Mouse (Mus musculus): Measurements from ENCODE around the gene Dicer1. TPM values are rescaled to one million over a fixed set of nuclear protein-coding genes. Genes with fewer than 3 reads are reported as not detected.
A peak's percentile ranks its signal among the peaks of the same experiment; 100 is the strongest.

Dicer1 gene
- total RNA-seq, 2 experiments from 2014 or later = 22.3 to 35.2 TPM

DNA sequence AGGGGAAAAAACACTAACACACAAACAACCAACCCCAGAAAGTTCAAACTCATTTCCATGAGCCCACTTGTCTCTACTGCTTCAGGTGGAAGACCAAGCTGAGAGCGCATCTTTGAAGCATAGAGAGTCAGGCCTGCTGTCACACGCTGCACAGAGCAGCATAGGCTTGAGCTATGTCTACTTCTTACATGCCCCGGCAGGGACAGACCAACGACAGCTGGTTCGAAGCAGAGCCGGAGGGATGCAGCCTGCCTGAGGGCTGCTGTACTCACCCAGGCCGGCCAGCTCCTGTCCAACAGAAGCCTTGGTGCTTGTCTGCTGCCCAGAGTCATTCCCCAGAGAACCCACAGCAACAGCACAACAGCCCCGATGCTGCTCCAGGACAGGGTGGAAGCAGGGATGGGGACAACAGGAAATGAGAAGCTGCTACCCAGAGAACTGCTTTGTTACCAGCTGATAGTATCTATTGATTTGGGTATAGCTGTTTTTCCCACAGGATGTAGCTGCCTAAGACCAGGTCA is 67.3 kb downstream of the Dicer1 start:
- no peak for ATAC-seq (replicated peaks; ENCODE audit: low FRiP score, low TSS enrichment, poor library complexity, severe bottlenecking)

DNA sequence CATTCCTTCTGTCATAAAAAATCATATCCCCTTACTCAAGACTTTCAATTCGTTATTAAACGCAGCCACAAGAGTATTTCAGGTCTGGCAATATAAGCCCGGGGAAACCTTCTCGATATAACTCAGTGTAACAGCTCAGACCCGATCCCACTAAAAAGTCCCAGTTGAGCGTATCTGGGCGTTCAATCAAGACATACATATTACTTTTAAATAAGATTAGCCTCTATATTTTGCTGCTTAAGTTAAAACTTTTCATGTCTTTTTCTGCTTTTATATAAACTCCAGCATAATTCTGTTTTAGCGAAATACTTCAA is 72.0 kb downstream of the Dicer1 start:
- ATAC-seq (replicated peaks; ENCODE audit: low FRiP score, low TSS enrichment, poor library complexity, severe bottlenecking) = no peak

DNA sequence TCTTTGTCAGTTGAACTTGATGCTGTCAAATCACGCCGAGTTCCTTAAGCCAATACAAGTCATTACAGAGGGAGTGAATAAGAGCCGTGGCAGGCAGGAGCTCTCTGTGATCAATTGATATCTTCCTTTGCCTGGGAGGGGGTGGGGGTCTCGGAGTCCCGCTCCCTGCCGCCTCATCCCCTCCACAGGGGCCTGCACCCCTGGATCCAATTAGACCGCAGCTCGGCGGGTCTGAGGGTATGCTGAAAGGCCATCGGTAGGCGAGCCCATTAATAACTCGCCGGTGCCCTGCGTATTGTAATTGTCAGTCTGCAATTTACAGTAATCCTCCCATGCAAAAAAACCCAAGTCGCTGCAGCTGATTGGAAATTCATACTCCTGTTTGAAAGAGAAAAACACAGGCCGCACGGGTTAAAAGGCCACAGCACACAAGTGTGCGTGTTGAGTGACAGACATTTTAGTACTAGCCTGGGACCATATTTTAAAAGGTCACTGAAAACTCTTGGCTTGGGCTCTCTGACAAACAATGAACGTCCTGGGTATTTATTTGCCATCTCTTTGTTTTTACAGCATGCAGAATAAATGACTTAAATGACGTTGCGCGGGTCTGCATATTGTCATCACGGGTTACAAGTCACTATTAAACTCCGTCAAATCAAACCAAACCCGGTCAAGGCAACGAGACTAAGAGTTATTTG is 72.5 kb downstream of the Dicer1 start:
- ATAC-seq (replicated peaks; ENCODE audit: low FRiP score, low TSS enrichment, poor library complexity, severe bottlenecking) = no peak

DNA sequence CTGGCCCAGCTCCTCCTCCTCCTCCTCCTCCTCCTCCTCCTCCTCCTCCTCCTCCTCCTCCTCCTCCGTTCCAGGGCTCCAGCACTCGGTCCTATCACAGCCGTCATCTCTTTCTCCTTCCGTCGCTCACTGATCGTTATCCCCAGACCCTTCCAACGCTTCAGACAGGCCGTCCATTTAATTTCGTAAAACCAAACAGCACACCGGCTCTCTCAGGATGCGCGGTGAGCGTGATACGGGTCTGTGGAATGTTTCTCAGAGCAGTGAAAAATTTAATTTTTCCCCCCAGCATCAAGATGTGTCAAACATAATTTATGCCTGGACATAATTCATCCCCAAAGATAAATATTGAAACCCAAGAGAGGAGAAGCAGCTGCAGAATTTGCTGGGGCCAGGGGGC is 73.3 kb downstream of the Dicer1 start:
- no peak for ATAC-seq (replicated peaks; ENCODE audit: low FRiP score, low TSS enrichment, poor library complexity, severe bottlenecking)

DNA sequence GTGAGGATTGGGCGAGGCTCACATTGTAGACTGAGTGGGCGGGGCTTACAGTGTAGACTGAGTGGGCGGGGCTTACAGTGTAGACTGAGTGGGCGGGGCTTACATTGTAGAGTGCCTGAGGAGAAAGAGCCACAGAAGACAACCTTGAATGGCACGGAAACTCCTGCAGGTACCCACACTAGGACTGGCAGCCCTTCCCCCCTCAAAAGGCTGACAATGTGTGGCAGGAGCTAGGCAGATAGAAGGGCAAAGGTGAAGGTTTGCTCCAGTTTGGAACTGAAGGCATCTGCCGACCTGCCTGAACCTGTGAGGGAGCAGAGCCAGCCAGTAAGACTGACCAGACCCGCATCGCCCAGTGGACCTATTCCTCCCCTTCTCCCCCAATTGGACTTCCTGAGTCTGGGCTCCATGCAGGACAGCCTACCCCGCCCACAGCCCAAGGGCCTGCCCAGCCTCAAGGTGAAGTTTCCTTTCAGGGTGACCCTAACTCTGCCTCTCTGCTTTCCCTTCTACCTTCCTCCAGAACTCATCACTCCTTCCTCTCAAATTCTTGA is 74.3 kb downstream of the Dicer1 start:
- ATAC-seq (replicated peaks; ENCODE audit: low FRiP score, low TSS enrichment, poor library complexity, severe bottlenecking) = peak; percentile 45; the same call in 1 of the 2 replicates

DNA sequence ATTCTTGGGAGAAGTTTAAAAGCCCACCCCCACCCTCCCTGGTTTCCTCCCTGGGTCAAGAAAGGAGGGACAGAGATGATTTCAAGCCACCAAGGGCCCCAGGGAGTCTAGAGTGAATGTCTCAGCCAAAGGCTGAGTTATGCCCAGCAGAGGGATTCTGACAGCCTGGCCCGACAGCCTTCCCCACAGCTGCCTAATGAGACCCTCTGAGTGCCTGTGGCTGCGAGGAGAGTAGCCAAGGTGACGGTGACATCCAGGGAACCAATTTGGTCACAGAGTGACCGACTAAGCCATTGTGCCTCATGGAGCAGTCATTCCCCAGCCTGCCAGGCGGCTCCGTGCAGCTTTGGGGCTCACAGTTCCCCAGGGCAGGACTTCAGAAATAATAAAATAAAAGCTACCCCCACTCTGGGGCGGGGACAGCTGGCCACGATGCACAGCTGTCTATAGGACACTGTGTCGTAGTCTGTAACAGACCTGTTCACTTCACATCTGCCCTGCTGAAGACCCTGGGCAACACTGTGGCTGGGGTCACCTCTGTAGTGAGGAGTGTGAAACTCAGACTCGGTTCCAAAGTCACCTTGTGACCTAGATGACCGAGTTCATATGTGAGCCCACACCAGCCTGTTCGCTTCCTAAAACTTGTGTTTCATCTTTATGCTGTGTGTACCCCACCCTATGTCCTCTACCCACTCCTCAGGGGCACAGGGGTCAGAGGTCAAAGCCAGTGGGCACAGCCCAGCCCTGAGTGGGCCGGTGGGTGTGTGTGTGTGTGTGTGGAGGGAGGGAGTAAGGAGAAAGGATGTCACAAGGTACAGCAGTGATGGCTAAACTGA is 75.0 kb downstream of the Dicer1 start:
- 0 out of 2 replicates have a peak, but pooled peaks have one; percentile 9 for ATAC-seq (replicated peaks; ENCODE audit: low FRiP score, low TSS enrichment, poor library complexity, severe bottlenecking)

DNA sequence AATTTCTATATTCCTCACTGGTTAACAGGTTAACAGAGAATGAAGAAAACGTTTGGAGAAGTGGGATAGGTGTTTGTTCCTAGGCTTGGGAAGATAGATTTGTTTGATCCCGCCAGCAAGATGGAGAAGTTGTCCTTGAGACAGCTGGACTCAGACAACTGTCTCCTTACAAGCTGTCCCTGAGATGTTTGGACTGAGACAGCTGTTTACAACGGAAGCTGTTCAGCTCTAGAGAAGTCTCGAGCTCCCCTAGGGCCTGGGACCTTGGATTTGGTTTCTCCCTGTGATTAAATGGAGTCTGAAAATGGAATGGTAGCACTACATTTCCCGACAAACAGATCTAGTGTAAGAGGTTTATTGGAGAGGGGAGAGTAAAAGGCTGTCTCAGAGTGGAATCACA is 78.8 kb downstream of the Dicer1 start:
- no peak for ATAC-seq (replicated peaks; ENCODE audit: low FRiP score, low TSS enrichment, poor library complexity, severe bottlenecking)

DNA sequence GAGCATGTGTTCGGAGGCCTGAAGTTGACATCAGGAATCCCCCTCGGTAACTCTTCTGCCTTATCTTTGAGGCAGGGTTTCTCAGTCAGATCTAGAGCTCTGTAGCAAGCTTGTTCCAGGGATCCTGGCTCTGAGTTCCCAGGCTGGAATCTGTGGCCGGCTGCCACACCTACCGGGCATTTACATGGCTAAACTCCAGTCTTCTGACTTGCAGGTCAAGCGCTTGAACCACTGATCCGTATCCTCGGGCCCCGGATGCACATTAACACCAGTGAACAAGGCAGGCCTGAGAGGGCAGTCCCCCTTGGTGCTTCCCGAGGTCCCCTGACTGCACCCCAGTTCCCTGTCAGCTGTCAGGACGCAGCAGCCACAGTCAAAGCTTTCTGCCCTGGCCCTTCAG is 79.3 kb downstream of the Dicer1 start:
- ATAC-seq (replicated peaks; ENCODE audit: low FRiP score, low TSS enrichment, poor library complexity, severe bottlenecking) = no peak

DNA sequence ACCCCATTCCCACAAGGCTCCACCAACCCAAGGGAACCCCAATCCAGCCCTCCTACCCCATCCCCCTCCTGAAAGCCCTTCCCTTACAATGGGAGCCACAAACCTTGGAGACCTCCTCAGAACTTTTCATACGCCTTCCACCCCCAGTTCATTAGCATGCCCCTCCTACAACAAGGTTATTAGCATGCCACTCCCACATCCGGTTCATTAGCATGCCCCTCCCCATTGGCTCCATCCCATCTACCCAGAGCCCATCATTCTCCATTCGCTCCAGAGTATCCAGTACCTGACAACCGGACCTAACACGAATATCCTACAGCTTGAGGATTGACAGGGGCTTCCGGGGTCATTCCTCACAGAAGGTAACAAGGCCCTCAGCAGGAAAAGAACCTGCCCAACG is 83.9 kb downstream of the Dicer1 start:
- no peak for ATAC-seq (replicated peaks; ENCODE audit: low FRiP score, low TSS enrichment, poor library complexity, severe bottlenecking)

DNA sequence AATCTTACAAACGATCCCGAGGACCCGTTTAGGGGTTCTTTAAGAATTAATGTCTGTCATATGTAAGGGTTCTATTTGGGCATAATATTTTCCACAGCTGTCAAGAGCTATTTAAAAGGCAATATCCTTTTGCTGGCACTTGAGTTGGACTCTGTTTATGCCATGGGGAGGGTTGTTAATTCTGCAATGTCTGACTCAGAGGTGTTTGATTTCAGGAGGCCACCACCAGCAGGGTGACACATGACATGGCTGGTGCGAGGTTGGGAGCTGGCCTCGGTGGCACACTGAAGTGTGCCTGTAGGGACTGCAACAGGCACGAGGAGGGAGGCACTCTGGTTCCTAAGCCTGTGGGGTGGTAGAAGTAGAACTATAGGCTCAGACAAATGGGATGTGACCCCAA is 85.8 kb downstream of the Dicer1 start:
- no peak for ATAC-seq (replicated peaks; ENCODE audit: low FRiP score, low TSS enrichment, poor library complexity, severe bottlenecking)

DNA sequence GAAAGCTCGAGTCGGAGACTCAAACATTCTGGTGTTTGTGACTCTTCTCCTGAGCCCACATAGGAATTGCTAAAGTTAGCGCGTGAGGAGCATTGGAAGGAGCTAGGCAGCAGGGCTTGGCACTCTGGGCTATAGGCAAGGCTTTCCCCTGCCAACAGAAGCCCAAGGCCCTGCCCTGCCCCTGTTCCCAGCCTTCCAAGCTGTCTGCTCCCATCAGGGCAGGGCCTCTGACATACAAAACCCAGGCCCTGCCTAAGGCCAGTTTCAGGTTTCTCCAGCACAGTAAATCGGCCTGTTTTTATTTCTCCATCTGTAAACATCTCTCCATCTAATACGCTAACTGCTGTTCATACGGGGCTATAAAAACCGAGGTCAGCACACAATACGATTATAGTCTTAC is 86.2 kb downstream of the Dicer1 start:
- ATAC-seq (replicated peaks; ENCODE audit: low FRiP score, low TSS enrichment, poor library complexity, severe bottlenecking) = no peak

DNA sequence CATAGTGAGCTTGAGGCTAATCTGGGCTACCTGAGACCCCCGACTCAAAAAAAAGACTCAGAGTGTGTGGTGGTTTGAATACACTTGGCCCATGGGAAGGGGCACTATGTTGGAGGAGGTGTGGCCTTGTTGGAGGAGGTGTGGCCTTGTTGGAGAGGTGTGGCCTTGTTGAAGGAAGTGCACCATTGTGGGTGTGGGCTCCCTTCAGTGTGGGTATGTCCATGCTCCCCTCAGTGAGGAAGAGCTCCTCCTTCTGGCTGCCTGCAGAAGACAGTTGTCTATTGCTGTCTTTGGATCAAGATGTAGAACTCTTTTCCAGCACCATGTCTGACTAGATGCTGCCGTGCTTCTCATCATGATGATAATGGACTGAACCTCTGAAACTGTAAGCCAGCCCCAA is 95.6 kb downstream of the Dicer1 start:
- ATAC-seq (replicated peaks; ENCODE audit: low FRiP score, low TSS enrichment, poor library complexity, severe bottlenecking) = no peak

DNA sequence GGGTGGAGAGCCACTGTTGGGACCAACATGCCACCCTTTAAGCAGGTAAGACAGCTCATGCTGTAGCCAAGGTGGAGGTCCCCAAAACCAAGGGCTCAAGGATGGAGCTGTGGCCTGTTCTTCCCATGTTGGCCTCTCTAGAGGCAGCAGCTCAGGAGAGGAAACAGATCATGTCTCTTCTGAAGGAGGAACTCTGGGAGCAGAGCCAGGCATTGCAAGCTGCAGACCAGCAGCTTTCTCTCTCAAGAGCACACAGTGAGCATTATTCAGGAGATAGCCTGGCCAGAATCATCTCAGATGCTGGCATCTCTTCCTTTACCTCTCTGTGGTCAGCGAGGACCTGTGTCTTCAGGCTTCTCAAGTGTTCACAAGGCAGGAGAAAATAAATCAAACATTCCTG is 96.7 kb downstream of the Dicer1 start:
- no peak for ATAC-seq (replicated peaks; ENCODE audit: low FRiP score, low TSS enrichment, poor library complexity, severe bottlenecking)

DNA sequence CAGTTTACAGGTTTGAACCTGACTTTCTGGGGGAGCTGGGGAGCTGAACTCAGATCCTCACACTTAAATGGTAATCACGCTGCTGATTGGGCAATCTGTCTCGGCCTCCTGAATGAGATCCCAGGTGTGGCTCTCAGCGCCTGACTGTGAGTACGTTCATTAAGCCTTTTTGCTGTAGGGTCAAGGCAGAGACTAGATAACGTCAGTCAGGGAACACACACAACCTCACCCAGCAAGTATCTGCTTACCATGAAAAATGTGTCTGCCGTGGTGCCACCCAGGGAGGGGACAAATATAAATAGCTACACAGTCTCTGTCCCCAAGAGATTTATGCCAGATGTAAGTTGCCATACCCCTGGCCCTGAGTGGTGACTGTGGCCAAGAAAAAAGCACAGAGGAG is 99.7 kb downstream of the Dicer1 start:
- ATAC-seq (replicated peaks; ENCODE audit: low FRiP score, low TSS enrichment, poor library complexity, severe bottlenecking) = no peak

DNA sequence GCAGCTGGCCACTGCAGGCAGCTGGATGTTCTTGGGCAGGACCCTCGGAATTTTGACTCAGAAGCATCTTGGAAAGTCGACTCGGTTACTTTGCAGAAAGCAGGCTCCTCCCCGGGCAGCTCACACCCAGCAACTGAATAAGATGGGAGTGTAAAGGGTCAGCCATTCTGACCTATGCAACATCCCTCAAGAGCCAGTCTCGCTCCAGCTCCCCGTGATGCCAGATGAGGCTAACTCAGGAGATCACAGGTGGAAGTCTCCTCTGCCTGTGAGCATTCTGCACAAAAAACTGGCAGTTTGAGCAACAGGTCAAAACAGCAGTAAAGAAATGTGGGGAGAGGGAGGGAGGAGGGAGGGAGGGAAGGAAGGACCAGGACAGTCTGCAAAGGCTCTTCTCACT is 100.5 kb downstream of the Dicer1 start:
- ATAC-seq (replicated peaks; ENCODE audit: low FRiP score, low TSS enrichment, poor library complexity, severe bottlenecking) = no peak

DNA sequence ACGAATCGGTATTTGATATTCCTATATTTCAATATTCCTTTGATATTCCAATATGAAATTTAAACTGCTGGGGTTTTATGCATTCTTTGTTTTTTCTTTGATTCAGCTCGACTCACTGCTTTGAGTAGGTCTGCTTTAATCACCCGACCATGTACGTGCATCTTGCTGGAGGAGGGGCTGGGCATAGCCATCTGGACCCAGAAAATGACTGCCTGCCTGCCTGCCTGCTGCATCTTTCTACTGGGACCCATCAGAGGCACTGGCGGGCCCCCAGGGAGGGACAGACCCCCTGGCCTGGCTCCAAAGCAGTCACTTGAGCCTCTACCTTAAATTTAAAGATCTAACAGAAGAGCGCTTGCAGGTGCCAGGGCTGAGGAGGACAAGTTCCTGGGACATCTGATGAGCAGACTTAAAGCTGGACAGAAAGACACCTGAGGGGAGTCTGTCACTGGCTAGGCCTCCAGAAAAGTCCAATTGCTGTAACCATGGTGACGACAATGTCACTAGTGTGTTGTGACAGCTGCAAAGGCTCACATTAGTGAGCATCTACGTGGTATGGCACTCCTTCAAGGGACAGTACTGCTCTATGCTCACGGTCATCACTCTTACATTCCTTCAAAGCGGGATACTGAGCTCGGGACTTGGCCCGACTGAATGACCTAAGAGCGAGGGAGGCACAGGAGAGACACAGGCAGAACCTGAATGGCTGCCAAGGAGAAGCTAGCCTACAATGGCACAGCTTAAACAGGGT is 101.1 kb downstream of the Dicer1 start:
- ATAC-seq (replicated peaks; ENCODE audit: low FRiP score, low TSS enrichment, poor library complexity, severe bottlenecking) = no peak

DNA sequence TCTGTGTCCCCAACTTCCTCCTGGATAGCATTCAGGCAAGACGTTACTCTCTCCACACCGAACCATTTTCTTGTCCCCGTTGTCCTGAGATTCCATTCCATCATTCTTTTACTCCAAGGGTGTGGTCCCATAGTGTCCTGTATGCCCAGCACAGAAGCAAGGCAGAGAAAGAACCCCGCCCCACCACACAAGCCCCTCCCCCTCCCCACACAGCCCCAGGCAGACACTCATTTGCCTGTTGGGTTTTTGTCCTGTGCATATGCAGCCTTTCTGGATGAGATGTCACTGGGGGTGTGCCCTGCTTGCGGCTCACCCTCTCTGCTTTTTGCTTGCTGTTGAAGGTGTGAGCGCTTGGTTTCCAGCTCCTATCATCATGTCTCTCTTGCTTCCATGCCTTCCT is 103.4 kb downstream of the Dicer1 start:
- ATAC-seq (replicated peaks; ENCODE audit: low FRiP score, low TSS enrichment, poor library complexity, severe bottlenecking) = no peak

DNA sequence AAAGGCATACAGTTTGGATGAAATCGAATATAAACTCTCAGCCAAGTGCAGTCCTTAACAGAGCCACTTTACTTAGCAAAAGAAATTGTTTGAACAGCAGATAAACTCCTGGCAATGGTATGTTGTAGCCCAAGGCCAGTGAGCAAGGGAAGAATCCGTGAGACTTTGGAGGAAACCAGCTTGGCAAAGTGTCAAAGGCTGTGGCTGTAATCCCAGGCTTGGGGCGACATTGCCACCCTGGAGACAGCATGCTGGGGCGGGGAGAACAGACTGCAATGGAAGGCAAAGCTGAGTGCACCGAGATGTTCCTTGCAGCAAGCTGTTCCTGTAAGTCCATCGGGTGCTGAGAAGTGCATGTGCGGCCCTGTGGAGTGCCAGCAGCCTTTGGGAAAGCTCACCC is 109.4 kb downstream of the Dicer1 start:
- no peak for ATAC-seq (replicated peaks; ENCODE audit: low FRiP score, low TSS enrichment, poor library complexity, severe bottlenecking)

DNA sequence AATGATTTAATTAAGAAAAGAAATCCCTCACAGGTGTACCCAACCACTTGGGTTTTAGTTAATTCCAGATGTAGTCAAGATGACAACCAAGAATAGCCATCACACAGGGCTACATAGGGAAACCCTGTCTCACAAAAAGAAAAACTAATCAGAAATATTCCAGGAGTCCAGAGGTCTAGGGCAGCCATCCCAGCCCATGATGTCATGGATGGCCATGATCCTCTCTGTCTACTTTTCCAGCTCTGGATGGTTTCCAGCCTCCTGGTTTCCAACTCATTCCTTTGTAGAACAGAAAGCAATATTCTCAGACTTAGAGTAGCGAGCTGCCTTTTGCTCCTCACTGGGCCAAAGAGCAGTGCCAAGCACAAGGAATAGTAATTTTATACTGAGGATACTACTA is 110.8 kb downstream of the Dicer1 start:
- ATAC-seq (replicated peaks; ENCODE audit: low FRiP score, low TSS enrichment, poor library complexity, severe bottlenecking) = no peak

DNA sequence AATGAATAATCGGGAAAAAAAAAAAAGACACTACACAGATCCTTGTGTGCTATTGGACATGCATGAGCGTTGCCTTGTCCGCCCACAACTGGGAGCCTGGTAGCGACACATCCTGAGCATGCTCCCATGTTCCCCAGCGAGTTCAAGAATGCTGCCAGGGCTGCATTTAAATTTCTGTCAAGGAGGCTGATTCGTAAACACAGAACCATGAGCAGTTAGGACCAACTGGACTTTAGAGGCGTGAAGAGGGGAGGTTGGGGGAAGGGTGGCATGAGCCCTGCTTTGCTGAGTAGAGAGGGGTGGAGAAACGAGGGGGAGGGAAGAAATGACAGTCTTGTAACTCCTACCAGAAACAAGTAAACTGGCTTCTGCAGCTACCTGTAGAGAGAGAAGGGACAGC is 113.6 kb downstream of the Dicer1 start:
- ATAC-seq (replicated peaks; ENCODE audit: low FRiP score, low TSS enrichment, poor library complexity, severe bottlenecking) = no peak
